Mouse (Mus musculus) cortical plate, adult 2 months (tissue): ENCODE measurements around the gene Ttc7b. TPM values are rescaled to one million over a fixed set of nuclear protein-coding genes. Genes with fewer than 3 reads are reported as not detected.

Experiments used
- H3K27ac ChIP-seq: fragments of 200-500 bp; 2 replicates; pipeline ENCODE4 v1.5.1; 2012; ENCODE audit warnings: low read length, control low read depth, inconsistent platforms; ENCODE audit not compliant: insufficient read depth
- H3K4me1 ChIP-seq: fragments of 200-500 bp; 2 replicates; pipeline ENCODE4 v1.6.1; 2011; ENCODE audit warnings: low read length; ENCODE audit not compliant: control insufficient read depth, insufficient read depth
- H3K4me3 ChIP-seq: fragments of 200-500 bp; 2 replicates; pipeline ENCODE4 v1.5.1; 2011; ENCODE audit warnings: mild to moderate bottlenecking, low read length, control low read depth; ENCODE audit not compliant: insufficient read depth
- CTCF ChIP-seq: fragments of 200-500 bp; IDR thresholded peaks from 2 replicates; pipeline ENCODE4 v1.5.1; 2011; ENCODE audit warnings: mild to moderate bottlenecking, control low read depth, low read length; ENCODE audit not compliant: insufficient read depth; ENCODE audit errors: extremely low read depth
- POLR2A ChIP-seq: fragments of 200-500 bp; IDR thresholded peaks from 2 replicates; pipeline ENCODE4 v1.6.1; 2011; ENCODE audit warnings: mild to moderate bottlenecking, low read length, control low read depth; ENCODE audit not compliant: insufficient read depth; ENCODE audit errors: extremely low read depth
- polyA plus RNA-seq: library from polyadenylated mRNA; depleted of rRNA; stranded (reverse); fragments of >200 nt; gene quantifications from 2 replicates; pipeline ENCODE4 v1.2.3, GENCODE M21; 2012

The Ttc7b gene
- polyA plus RNA-seq, 1 experiment: 221 TPM

GRCm38 (mm10) chr12:100414717-100415398 is 105.8 kb downstream of the Ttc7b start:
- Histone ChIP-seq H3K4me3 (no peak overlapping the region), H3K27ac (0 out of 2 replicates have a peak overlapping the region, but pooled peaks have one; percentile 32), H3K4me1 (peaks cover 5% of the 10 kb centered on the region)
- no peak for TF ChIP-seq POLR2A
- TF ChIP-seq CTCF: no peak

DNA sequence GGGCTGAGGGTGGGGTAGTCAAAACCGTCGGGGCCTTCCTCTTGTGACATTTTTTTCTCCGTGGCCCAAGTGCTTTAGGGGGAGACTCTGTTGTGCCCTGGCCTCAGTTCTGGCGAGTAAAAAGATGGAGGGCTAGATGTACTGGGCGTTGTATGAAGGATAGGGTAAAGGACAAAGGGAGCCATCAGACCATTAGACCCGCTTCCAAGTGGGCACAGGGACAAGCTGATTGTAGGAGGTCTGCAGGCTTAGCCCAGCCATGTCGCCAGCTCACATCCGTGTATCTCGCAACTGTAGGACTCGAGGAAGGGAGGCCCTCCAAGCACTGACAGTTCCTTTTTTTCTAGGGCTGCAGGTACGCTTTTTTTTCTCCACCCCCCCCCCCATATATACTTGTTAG is 111.9 kb downstream of the Ttc7b start:
- no peak for TF ChIP-seq CTCF
- no peak for TF ChIP-seq POLR2A
- Histone ChIP-seq H3K27ac (no peak overlapping the region), H3K4me3 (no peak overlapping the region), H3K4me1 (peaks cover 6% of the 10 kb centered on the region)

GRCm38 (mm10) chr12:100408143-100408542 is 112.5 kb downstream of the Ttc7b start:
- H3K4me1 ChIP-seq: peaks cover 6% of the 10 kb centered on the region
- TF ChIP-seq CTCF: no peak
- no peak for TF ChIP-seq POLR2A
- no peak overlapping the region for H3K27ac ChIP-seq
- no peak overlapping the region for H3K4me3 ChIP-seq

- TF ChIP-seq CTCF (no peak), POLR2A (no peak)
- H3K4me1 ChIP-seq: peaks cover 9% of the 10 kb centered on the region
- no peak overlapping the region for H3K4me3 ChIP-seq
- peak overlapping the region; percentile 49 for H3K27ac ChIP-seq
These were observed 113.3 kb downstream of the Ttc7b start for GRCm38 (mm10) chr12:100407371-100407770.

DNA sequence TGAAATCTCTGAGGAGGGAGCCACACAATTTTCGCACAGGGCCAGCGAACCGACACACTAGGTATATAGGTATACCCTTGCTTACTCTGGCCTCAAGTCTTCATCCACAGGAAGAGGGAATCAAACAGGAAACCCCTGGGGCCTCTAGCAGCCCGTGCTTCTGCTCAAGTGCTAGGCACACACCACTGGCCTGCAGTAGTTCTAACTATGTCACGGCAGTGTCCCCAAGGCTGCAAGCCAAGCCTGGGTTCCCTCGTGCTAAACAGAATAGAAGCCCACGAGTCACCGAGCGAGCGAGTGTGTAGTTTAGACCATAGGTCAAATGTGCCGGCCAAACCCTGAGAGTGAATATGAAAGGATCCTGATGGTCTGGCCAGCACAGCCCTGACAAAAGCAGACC is 114.5 kb downstream of the Ttc7b start:
- TF ChIP-seq POLR2A: no peak
- TF ChIP-seq CTCF: no peak
- Histone ChIP-seq H3K27ac (no peak overlapping the region), H3K4me1 (peaks cover 9% of the 10 kb centered on the region), H3K4me3 (no peak overlapping the region)

DNA sequence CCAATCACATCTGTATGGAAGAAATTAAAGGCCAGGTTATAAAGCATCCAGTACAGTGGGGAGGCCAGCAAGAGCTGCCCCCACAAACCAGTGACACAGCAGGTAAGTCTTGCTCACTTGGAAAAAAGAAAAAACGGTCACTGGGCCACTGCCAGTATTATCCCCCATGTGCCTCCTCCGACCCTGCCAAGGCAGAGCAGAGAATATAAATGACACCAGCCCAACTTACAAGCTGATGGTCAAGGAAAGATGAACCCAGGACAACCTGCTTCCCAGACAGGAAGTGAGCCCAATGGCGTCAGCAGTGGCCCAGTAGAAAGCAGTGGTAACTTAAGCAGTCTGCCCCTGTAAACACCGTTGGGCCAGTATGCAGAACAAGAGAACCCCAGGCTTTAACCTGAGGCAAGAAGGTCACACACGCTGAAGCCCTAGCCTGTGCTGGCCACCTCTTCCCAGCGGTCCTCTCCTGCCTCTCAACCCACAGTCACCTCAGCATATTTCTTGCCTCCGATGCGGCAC is 115.1 kb downstream of the Ttc7b start:
- no peak overlapping the region for H3K4me3 ChIP-seq
- no peak overlapping the region for H3K27ac ChIP-seq
- H3K4me1 ChIP-seq: peaks cover 12% of the 10 kb centered on the region
- TF ChIP-seq CTCF: no peak

GRCm38 (mm10) chr12:100404430-100404829 is 116.2 kb downstream of the Ttc7b start:
- peak overlapping the region; percentile 49; the same call in 1 of the 2 replicates for H3K27ac ChIP-seq
- H3K4me3 ChIP-seq: no peak overlapping the region
- TF ChIP-seq POLR2A: no peak
- TF ChIP-seq CTCF: no peak
- H3K4me1 ChIP-seq: peaks cover 14% of the 10 kb centered on the region

DNA sequence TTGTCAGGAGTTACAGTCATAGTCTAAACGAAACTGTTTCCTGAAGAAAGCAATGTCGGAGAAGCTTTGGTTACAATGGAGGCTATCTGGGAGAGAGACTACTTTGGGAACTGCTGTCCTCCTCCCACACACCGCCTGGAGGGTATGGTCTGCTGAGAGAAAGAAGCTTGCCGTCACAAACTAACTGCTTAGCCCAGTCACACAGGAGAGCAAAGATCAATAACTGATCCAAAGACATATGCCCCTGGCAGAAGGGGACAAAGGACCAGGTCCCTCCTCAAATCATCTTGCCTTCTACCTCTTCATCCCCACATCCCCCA is 117.7 kb downstream of the Ttc7b start:
- TF ChIP-seq CTCF: no peak
- TF ChIP-seq POLR2A: no peak
- Histone ChIP-seq H3K27ac (no peak overlapping the region), H3K4me3 (no peak overlapping the region)

GRCm38 (mm10) chr12:100402296-100403004 is 118.2 kb downstream of the Ttc7b start:
- no peak for TF ChIP-seq POLR2A
- TF ChIP-seq CTCF: no peak
- peaks cover 23% of the 10 kb centered on the region for H3K4me1 ChIP-seq
- H3K27ac ChIP-seq: no peak overlapping the region
- H3K4me3 ChIP-seq: no peak overlapping the region

More for the DNA sequence above, 117.7 kb downstream of the Ttc7b start:
- H3K4me1 ChIP-seq: peaks cover 19% of the 10 kb centered on the region

- 0 out of 2 replicates have a peak overlapping the region, but pooled peaks have one; percentile 5 for H3K27ac ChIP-seq
- TF ChIP-seq POLR2A: no peak
- no peak for TF ChIP-seq CTCF
- H3K4me1 ChIP-seq: peaks cover 21% of the 10 kb centered on the region
- no peak overlapping the region for H3K4me3 ChIP-seq
These were observed 120.5 kb downstream of the Ttc7b start for GRCm38 (mm10) chr12:100400119-100400518.
